Mouse (Mus musculus) kidney, postnatal 0 days (tissue): Measurements from ENCODE around the gene Dglucy. TPM values are rescaled to one million over a fixed set of nuclear protein-coding genes. Genes with fewer than 3 reads are reported as not detected.
A peak's percentile ranks its signal among the peaks of the same experiment; 100 is the strongest.

Experiments
- ATAC-seq: fragments of 200-750 bp; cut with Nextera tagmentation; replicated peaks from 2 replicates; pipeline ENCODE4 v1.8.0; 2017; ENCODE audit warnings: low read depth, moderate number of reproducible peaks, moderate TSS enrichment, moderate library complexity; ENCODE audit not compliant: low FRiP score
- DNase-seq: peaks from one replicate; pipeline ENCODE4 v3.0.0-alpha.2; 2016; ENCODE audit warnings: low spot score
- H3K27ac ChIP-seq: fragments of 300-500 bp; sonication (generic); 2 replicates; pipeline ENCODE4 v1.5.1; 2014; ENCODE audit warnings: mild to moderate bottlenecking
- H3K27me3 ChIP-seq: fragments of 300-500 bp; sonication (generic); 2 replicates; pipeline ENCODE4 v1.6.1; 2014; ENCODE audit warnings: low read length, mixed read lengths; ENCODE audit not compliant: insufficient read depth
- H3K36me3 ChIP-seq: fragments of 300-500 bp; sonication (generic); 2 replicates; pipeline ENCODE4 v1.6.1; 2014; ENCODE audit warnings: low read length, mixed read lengths; ENCODE audit not compliant: insufficient read depth
- H3K4me1 ChIP-seq: fragments of 300-500 bp; sonication (generic); replicated peaks from 2 replicates; pipeline ENCODE4 v1.6.1; 2014; ENCODE audit warnings: antibody characterized with exemption, low read length, mixed read lengths; ENCODE audit not compliant: insufficient read depth
- H3K4me2 ChIP-seq: fragments of 300-500 bp; sonication (generic); 2 replicates; pipeline ENCODE4 v1.6.1; 2014; ENCODE audit warnings: mild to moderate bottlenecking, low read length, moderate library complexity, mixed read lengths
- H3K4me3 ChIP-seq: fragments of 300-500 bp; sonication (generic); replicated peaks from 2 replicates; pipeline ENCODE4 v1.5.1; 2014; ENCODE audit warnings: low read depth, low read length
- H3K9ac ChIP-seq: fragments of 300-500 bp; sonication (generic); 2 replicates; pipeline ENCODE4 v1.6.1; 2014; ENCODE audit warnings: low read depth, low read length
- H3K9me3 ChIP-seq: fragments of 300-500 bp; sonication (generic); replicated peaks from 2 replicates; pipeline ENCODE4 v1.6.1; 2016; ENCODE audit warnings: low read length, inconsistent platforms, mixed read lengths
- CTCF ChIP-seq: IDR thresholded peaks from 2 replicates; pipeline ENCODE4 v1.5.1; 2016; ENCODE audit warnings: antibody characterized with exemption, low read depth, mild to moderate bottlenecking, moderate library complexity
- WGBS: fragments of 180-500 bp; shearing (Covaris S2); extraction: QIAGEN DNeasy Blood & Tissue Kit; methylation state at CpG from one replicate; pipeline ENCODE4 v1.1.7; 2014; 5-methylcytosine and 5-hydroxymethylcytosine counted together
- polyA plus RNA-seq: library from polyadenylated mRNA; unstranded; fragments of >200 nt; fragmentation: Nextera tagmentation; extraction: Ambion mirVana; gene quantifications from 2 replicates; pipeline ENCODE4 v1.2.1, GENCODE M21; 2015

The Dglucy gene
- polyA plus RNA-seq, 1 experiment from 2014 or later = 5.0 TPM

- WGBS = 48% methylated on average over 7 of the region's 7 CpGs
Measured at GRCm38 (mm10) chr12:100857791-100858190, 78.9 kb downstream of the Dglucy start.

GRCm38 (mm10) chr12:100862272-100862671, 83.4 kb downstream of the Dglucy start:
- ATAC-seq (no peak), DNase-seq (no peak)
- H3K27ac ChIP-seq = no peak overlapping the region
- TF ChIP-seq CTCF = no peak
- no peaks in the 10 kb centered on the region for H3K9me3 ChIP-seq
- H3K36me3 ChIP-seq = no peaks in the 10 kb centered on the region
- H3K9ac ChIP-seq = no peak overlapping the region
- no peak overlapping the region for H3K4me2 ChIP-seq
- no peaks in the 10 kb centered on the region for H3K4me1 ChIP-seq
- no peaks in the 10 kb centered on the region for H3K27me3 ChIP-seq
- H3K4me3 ChIP-seq = no peak overlapping the region
- 76% methylated on average over 3 of the region's 3 CpGs for WGBS

More at GRCm38 (mm10) chr12:100857791-100858190, 78.9 kb downstream of the Dglucy start:
- Histone ChIP-seq H3K27ac (0 out of 2 replicates have a peak overlapping the region, but pooled peaks have one; percentile 42), H3K4me3 (no peak overlapping the region), H3K27me3 (no peaks in the 10 kb centered on the region), H3K4me1 (no peaks in the 10 kb centered on the region), H3K4me2 (no peak overlapping the region), H3K9ac (no peak overlapping the region), H3K36me3 (no peaks in the 10 kb centered on the region), H3K9me3 (no peaks in the 10 kb centered on the region)
- DNase-seq (peak; percentile 44), ATAC-seq (peak; percentile 96)
- no peak for TF ChIP-seq CTCF

- no peaks in the 10 kb centered on the region for H3K4me1 ChIP-seq
- H3K27ac ChIP-seq = no peak overlapping the region
- ATAC-seq (no peak), DNase-seq (no peak)
- no peaks in the 10 kb centered on the region for H3K9me3 ChIP-seq
- no peaks in the 10 kb centered on the region for H3K27me3 ChIP-seq
- H3K9ac ChIP-seq = no peak overlapping the region
- TF ChIP-seq CTCF = 0 out of 2 replicates have a peak, but pooled peaks have one; percentile 5
- 91% methylated on average over 3 of the region's 3 CpGs for WGBS
- no peaks in the 10 kb centered on the region for H3K36me3 ChIP-seq
- H3K4me3 ChIP-seq = no peak overlapping the region
- no peak overlapping the region for H3K4me2 ChIP-seq
Measured at GRCm38 (mm10) chr12:100862856-100863446, 84.1 kb downstream of the Dglucy start.

GRCm38 (mm10) chr12:100865072-100865471, 86.2 kb downstream of the Dglucy start:
- H3K27ac ChIP-seq = no peak overlapping the region

GRCm38 (mm10) chr12:100865509-100866078, 86.7 kb downstream of the Dglucy start:
- Histone ChIP-seq H3K4me3 (no peak overlapping the region), H3K27ac (no peak overlapping the region), H3K36me3 (no peaks in the 10 kb centered on the region), H3K4me1 (no peaks in the 10 kb centered on the region), H3K4me2 (no peak overlapping the region), H3K9me3 (no peaks in the 10 kb centered on the region), H3K9ac (no peak overlapping the region), H3K27me3 (no peaks in the 10 kb centered on the region)
- no peak for TF ChIP-seq CTCF
- ATAC-seq (no peak), DNase-seq (no peak)
- 46% methylated on average over 11 of the region's 11 CpGs for WGBS

More at GRCm38 (mm10) chr12:100865072-100865471, 86.2 kb downstream of the Dglucy start:
- no peaks in the 10 kb centered on the region for H3K27me3 ChIP-seq
- H3K9ac ChIP-seq = no peak overlapping the region
- no peak for TF ChIP-seq CTCF
- H3K9me3 ChIP-seq = no peaks in the 10 kb centered on the region
- no peak overlapping the region for H3K4me2 ChIP-seq
- no peak for DNase-seq
- H3K36me3 ChIP-seq = no peaks in the 10 kb centered on the region
- no peaks in the 10 kb centered on the region for H3K4me1 ChIP-seq
- H3K4me3 ChIP-seq = no peak overlapping the region
- no peak for ATAC-seq

- no peak for ATAC-seq
- 90% methylated on average over 8 of the region's 8 CpGs for WGBS
- no peaks in the 10 kb centered on the region for H3K27me3 ChIP-seq
- no peaks in the 10 kb centered on the region for H3K36me3 ChIP-seq
- no peak overlapping the region for H3K27ac ChIP-seq
- no peak for TF ChIP-seq CTCF
- H3K4me3 ChIP-seq = no peak overlapping the region
- no peak for DNase-seq
- no peak overlapping the region for H3K9ac ChIP-seq
- no peak overlapping the region for H3K4me2 ChIP-seq
- no peaks in the 10 kb centered on the region for H3K4me1 ChIP-seq
- H3K9me3 ChIP-seq = no peaks in the 10 kb centered on the region
Measured at GRCm38 (mm10) chr12:100867097-100867496, 88.2 kb downstream of the Dglucy start.
